Mouse (Mus musculus) CD8-positive naive resting alpha-beta T cell, adult 57 days (primary cell): ENCODE results near the gene Tmem8b. TPM values are rescaled to one million over a fixed set of nuclear protein-coding genes. Genes with fewer than 3 reads are reported as not detected.

ENCODE experiments used
- total RNA-seq: library from RNA; stranded (reverse); gene quantifications from one replicate; pipeline ENCODE4 v1.2.4, GENCODE M21; 2023

Tmem8b gene
- 2.0 TPM for total RNA-seq

DNA sequence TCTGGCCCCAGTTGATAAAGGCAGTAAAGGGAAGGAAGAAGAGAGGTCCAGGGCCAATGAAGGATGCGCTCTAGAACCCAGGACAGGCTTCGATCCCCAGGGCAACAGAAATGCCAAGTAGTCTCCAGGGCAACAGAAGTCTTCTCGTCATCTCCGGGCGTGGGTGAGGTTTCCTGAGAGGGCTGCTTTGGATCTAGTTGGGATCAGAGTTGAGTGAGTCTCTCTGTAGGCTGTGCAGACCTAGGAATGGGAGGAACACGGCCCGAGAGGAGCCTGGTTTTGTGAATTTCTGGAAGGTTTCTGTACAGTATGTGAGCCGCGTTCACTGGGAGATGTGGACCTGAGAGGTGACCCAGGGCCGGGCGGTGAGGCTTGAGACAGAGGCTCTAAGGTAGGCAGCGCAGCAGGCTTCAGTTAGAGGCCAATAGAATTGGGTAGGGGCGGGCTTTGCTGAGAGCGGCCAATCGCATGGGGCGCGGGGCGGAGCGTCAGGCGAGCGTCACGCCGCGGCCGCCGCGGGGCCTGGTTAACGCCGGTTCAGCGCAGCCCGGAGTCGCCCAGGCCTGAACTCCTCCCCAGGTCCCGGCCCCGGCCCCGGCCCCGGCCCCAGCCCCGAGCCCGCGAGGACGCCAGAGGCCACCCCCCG lies at the start of gene Tmem8b, which contains the start of gene Fam221b:
TSS of gene Tmem8b (plus strand) at position 190 of the 646 bp plus-strand sequence.
TSS of gene Fam221b (minus strand) at position 364 of the 646 bp plus-strand sequence.

DNA sequence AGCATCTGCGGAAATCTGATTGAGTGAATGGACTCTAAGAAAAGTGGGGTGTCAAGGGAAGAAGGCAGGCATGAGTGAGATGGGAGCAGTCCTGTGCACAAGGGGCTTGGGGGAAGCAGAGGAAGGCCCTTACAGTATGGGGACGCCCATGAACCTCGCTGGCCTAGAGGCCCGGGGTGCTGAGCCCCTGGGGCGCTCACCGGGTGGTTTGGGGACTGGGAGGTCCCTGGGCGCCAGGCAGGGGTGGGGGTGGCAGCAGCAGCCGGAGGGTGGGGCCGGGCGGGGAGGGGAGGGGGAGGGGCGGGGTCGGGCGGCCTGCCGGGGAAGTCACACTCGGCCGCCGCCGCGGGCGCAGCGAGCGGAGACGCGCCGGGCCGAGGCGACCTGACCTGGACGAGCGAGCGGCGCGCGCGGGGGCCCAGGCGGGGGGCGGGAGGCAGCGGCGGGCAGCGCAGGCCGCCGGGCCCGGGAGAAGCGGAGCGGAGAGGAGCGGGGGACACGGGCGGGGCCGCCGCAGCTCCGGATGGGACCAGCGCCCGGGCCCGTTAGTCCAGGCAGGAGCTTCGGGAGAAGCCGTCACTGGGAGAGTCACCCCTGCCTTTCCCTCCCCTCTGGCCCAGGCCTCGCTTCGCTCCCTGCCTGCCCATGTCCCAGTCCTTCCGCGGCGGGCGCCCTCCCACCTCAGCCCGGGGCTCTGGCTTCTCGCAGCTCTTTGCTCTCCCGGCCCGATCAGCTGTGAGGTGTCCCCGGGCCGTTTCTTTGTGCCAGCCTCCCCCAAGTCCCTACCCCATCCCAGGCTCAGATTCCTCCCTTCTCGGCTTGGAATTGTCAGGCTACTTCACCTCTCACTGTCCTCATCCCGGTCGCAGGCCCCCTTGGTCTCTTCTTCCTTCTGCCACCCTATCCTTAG lies 37.5 kb upstream of the Tmem8b start, which contains the start of gene Npr2:
TSS of gene Npr2 (plus strand) at position 890 of the 910 bp plus-strand sequence.

GRCm38 (mm10) chr4:43653161-43654015 lies 15.4 kb upstream of the Tmem8b start, which contains the start of gene Spag8:
Gene Spag8 (minus strand): TSS chr4:43653594.

DNA sequence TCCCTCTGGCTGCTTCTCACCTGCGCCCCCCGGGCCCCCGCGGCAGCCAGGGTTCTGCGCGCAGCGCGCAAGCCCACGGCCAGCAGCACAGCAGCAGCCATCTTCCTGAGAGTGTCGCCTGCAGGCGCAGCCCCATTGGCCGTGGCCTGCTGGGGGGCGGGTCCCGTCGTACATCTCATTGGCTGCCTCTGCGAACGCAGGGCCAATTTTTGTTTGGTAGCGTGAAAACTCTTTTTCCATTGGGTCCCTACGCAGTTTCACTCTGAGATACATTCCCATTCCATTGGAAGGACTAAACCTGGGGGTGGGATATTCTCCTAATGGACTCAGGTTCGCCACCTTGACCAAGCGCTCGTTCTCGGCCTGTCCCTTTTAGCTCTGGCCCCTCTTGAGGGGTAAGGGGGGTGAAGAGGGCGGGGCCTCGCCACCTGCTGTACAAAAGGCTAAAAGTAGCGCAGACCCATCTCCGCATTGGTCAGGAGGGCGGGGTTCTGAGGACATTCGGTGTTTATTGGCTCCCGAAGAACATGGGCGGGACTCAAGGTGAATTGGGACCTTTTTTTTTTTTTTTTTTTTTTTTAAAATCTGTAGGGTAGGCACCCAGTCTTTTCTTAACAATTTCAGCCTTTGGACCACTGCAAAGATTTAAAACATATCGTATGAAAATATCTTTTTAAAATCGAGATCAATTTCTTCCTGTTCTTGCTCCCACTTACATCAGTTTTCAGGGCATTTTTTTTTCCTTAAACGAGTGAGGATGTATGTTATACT lies 12.2 kb upstream of the Tmem8b start, which contains the start of gene Hint2:
TSS of gene Hint2 (minus strand) at position 128 of the 771 bp plus-strand sequence.

GRCm38 (mm10) chr4:43700707-43701106 lies 31.9 kb downstream of the Tmem8b start, which contains the start of gene Olfr70:
Gene Olfr70 (minus strand): TSS chr4:43700807.

DNA sequence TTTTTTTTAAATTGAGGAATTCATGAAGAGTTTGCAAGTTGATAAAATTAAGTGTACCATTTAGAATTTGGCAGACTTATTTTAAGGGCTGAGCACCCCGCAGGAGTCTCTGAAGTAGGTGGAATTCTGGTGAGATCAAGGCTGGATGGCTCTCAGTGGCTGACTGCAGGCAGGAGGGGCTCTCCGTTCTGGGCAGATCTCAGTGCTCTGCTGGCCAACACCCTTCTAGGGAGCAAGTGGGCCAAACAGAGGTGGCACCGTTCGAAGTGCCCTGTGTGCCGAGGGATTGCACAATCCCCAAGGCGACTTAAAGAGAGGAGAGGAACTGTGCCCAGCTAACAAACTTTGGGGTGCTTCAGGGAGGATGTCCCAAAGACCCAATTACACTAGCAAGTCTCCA lies 41.1 kb downstream of the Tmem8b start, which contains the start of gene Olfr71:
TSS of gene Olfr71 (minus strand) at position 387 of the 400 bp plus-strand sequence.

DNA sequence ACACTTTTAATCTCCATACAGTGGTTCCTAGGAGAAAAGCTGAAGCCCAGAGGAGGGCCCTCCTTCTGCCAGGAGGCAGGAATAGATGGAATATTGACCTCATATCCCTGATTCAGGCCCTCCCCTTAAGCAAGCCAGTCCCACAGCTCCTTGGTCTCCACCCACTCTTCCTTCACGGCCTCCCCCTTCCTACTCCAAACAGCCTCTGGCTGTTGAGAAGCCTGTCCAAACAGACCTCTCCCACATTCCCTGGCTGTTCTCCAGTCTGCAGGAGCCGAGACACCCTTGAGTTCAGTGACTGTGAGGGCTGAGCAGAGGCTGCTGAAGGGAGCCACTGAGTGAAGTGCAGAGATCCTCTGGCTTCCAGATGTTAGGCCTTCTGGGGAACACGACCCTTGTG lies 58.2 kb downstream of the Tmem8b start, which contains the start of gene Hrct1:
TSS of gene Hrct1 (plus strand) at position 194 of the 400 bp plus-strand sequence.

GRCm38 (mm10) chr4:43729794-43730550 lies 61.2 kb downstream of the Tmem8b start, which contains the start of gene Spaar:
Gene Spaar (plus strand): TSS chr4:43730034.

Other genes starting within 250 kb of the Tmem8b start
- not detected for gene Fam166b, start 239.8 kb upstream of the Tmem8b start, total RNA-seq
- 39.7 TPM for gene Tesk1, start 227.0 kb upstream of the Tmem8b start, total RNA-seq
- gene Cd72, start 214.3 kb upstream of the Tmem8b start, total RNA-seq, result 73.2 TPM
- 52.7 TPM for gene Sit1, start 185.2 kb upstream of the Tmem8b start, total RNA-seq
- gene Ccdc107, start 176.1 kb upstream of the Tmem8b start, total RNA-seq, result 26.8 TPM
- gene Arhgef39, start 169.3 kb upstream of the Tmem8b start, total RNA-seq, result not detected
- not detected for gene Car9, start 162.0 kb upstream of the Tmem8b start, total RNA-seq
- not detected for gene Tpm2, start 145.2 kb upstream of the Tmem8b start, total RNA-seq
- 59.4 TPM for gene Creb3, start 106.6 kb upstream of the Tmem8b start, total RNA-seq
- 286 TPM for gene Tln1, start 106.3 kb upstream of the Tmem8b start, total RNA-seq
- 54.6 TPM for gene Rgp1, start 90.3 kb upstream of the Tmem8b start, total RNA-seq
- gene Gba2, start 90.1 kb upstream of the Tmem8b start, total RNA-seq, result 29.9 TPM
- not detected for gene Msmp, start 84.5 kb upstream of the Tmem8b start, total RNA-seq
- 0.24 TPM for gene Npr2, start 37.0 kb upstream of the Tmem8b start, total RNA-seq
- gene Spag8, start 15.4 kb upstream of the Tmem8b start, total RNA-seq, result not detected
- gene Hint2, start 12.5 kb upstream of the Tmem8b start, total RNA-seq, result 16.0 TPM
- gene Fam221b, start 174 bp downstream of the Tmem8b start, total RNA-seq, result not detected
- gene Olfr70, start 31.8 kb downstream of the Tmem8b start, total RNA-seq, result not detected
- gene Olfr71, start 41.3 kb downstream of the Tmem8b start, total RNA-seq, result not detected
- gene Hrct1, start 58.2 kb downstream of the Tmem8b start, total RNA-seq, result not detected
- gene Spaar, start 61.1 kb downstream of the Tmem8b start, total RNA-seq, result not detected
- gene Olfr159, start 102.0 kb downstream of the Tmem8b start, total RNA-seq, result not detected
- gene Olfr156, start 154.9 kb downstream of the Tmem8b start, total RNA-seq, result not detected
- not detected for gene Olfr157, start 171.2 kb downstream of the Tmem8b start, total RNA-seq
- gene Olfr155, start 182.6 kb downstream of the Tmem8b start, total RNA-seq, result not detected
- 5.8 TPM for gene Reck, start 206.6 kb downstream of the Tmem8b start, total RNA-seq